Mouse (Mus musculus) heart, postnatal 0 days (tissue): Measurements from ENCODE around the gene Lclat1. TPM values are rescaled to one million over a fixed set of nuclear protein-coding genes. Genes with fewer than 3 reads are reported as not detected.
"Not testable (repeated sequence)": the region's sequence is repeated elsewhere in the genome, so short reads cannot be mapped to it uniquely, and the experiment has no call there.

Source experiments
- ATAC-seq: fragments of 200-750 bp; cut with Nextera tagmentation; 2 replicates; pipeline ENCODE4 v1.8.0; 2017; ENCODE audit warnings: low read depth, moderate number of reproducible peaks, moderate library complexity; ENCODE audit not compliant: insufficient read depth
- DNase-seq: peaks from one replicate; pipeline ENCODE4 v3.0.0-alpha.2; 2016; ENCODE audit warnings: low spot score
- H3K27ac ChIP-seq: fragments of 300-500 bp; sonication (generic); 2 replicates; pipeline ENCODE4 v1.5.1; 2014; ENCODE audit warnings: low read depth, mild to moderate bottlenecking
- H3K27me3 ChIP-seq: fragments of 300-500 bp; sonication (generic); 2 replicates; pipeline ENCODE4 v1.6.1; 2014; ENCODE audit warnings: low read length, mixed read lengths; ENCODE audit not compliant: control insufficient read depth, insufficient read depth
- H3K36me3 ChIP-seq: fragments of 300-500 bp; sonication (generic); replicated peaks from 2 replicates; pipeline ENCODE4 v1.6.1; 2014; ENCODE audit warnings: low read length, mixed read lengths; ENCODE audit not compliant: control insufficient read depth, insufficient read depth
- H3K4me1 ChIP-seq: fragments of 300-500 bp; sonication (generic); 2 replicates; pipeline ENCODE4 v1.6.1; 2014; ENCODE audit warnings: antibody characterized with exemption; ENCODE audit not compliant: control insufficient read depth, insufficient read depth
- H3K4me2 ChIP-seq: fragments of 300-500 bp; sonication (generic); 2 replicates; pipeline ENCODE4 v1.6.1; 2014; ENCODE audit warnings: low read depth, mild to moderate bottlenecking, low read length, moderate library complexity
- H3K4me3 ChIP-seq: fragments of 300-500 bp; sonication (generic); 2 replicates; pipeline ENCODE4 v1.5.1; 2014; ENCODE audit warnings: low read depth, low read length
- H3K9ac ChIP-seq: fragments of 300-500 bp; sonication (generic); replicated peaks from 2 replicates; pipeline ENCODE4 v1.6.1; 2014; ENCODE audit warnings: low read depth, low read length, mixed read lengths
- H3K9me3 ChIP-seq: fragments of 300-500 bp; sonication (generic); replicated peaks from 2 replicates; pipeline ENCODE4 v1.6.1; 2016; ENCODE audit warnings: low read length; ENCODE audit not compliant: control insufficient read depth
- CTCF ChIP-seq: IDR thresholded peaks from 2 replicates; pipeline ENCODE4 v1.5.1; 2016; ENCODE audit warnings: antibody characterized with exemption, control low read depth, low read depth
- EP300 ChIP-seq: IDR thresholded peaks from 2 replicates; pipeline ENCODE4 v1.6.1; 2016; ENCODE audit warnings: antibody characterized with exemption, low read depth
- WGBS: fragments of 180-500 bp; shearing (Covaris S2); extraction: QIAGEN DNeasy Blood & Tissue Kit; methylation state at CpG from one replicate; pipeline ENCODE4 v1.1.7; 2014; 5-methylcytosine and 5-hydroxymethylcytosine counted together
- polyA plus RNA-seq: library from polyadenylated mRNA; unstranded; fragments of >200 nt; fragmentation: Nextera tagmentation; extraction: Ambion mirVana; gene quantifications from 2 replicates; pipeline ENCODE4 v1.2.1, GENCODE M21; 2015
- total RNA-seq: library from RNA; depleted of rRNA; stranded (reverse); fragments of >200 nt; gene quantifications from 2 replicates; pipeline ENCODE4 v1.2.3, GENCODE M21; 2014; ENCODE audit warnings: low replicate concordance

Lclat1 gene
- total and polyA plus RNA-seq, 2 experiments from 2014 or later: 31.5 to 218 TPM

DNA sequence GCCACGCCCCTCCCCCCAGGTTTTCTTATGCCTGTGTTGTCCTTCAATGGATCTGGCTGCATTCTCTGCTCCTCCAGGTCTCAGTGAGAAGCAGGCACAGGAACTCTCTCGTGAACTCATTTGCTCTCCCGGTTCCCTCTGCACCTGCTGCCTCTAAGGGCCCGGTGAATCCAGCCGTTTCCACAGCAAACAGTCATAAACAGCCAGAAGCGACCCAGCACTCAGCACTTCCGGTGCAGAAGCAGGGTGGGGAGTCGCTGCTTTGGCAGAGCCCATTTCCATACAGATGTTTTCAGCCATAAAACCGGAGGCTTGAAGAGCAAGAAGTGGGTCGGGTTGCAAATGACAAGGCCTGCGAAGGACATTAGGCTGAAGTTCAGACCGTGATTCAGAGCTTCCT, 150.8 kb downstream of the Lclat1 start:
- Histone ChIP-seq H3K4me3 (no peak overlapping the region), H3K9me3 (no peaks in the 10 kb centered on the region), H3K4me1 (peaks cover 6% of the 10 kb centered on the region; the same call in 1 of the 2 replicates), H3K9ac (no peak overlapping the region), H3K4me2 (0 out of 2 replicates have a peak overlapping the region, but pooled peaks have one; percentile 9), H3K36me3 (no peaks in the 10 kb centered on the region), H3K27ac (no peak overlapping the region), H3K27me3 (no peaks in the 10 kb centered on the region)
- TF ChIP-seq CTCF (no peak), EP300 (no peak)
- no peak for DNase-seq
- ATAC-seq: no peak
- WGBS: 47% methylated on average over 12 of the region's 12 CpGs

DNA sequence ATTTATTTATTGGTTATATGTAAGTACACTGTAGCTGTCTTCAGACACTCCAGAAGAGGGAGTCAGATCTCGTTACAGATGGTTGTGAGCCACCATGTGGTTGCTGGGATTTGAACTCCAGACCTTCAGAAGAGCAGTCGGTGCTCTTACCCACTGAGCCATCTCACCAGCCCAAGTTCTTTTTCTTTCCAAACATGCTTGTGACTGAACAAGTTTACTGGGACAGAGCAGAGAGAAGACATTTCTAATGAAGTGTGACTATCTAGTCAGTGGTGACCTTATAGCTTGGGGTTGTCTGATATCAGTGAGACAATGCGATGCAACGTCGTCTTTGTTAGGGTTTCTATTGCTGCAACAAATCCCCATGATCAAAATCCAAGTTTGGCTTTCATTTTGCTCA, 151.5 kb downstream of the Lclat1 start:
- 92% methylated on average over 5 of the region's 5 CpGs for WGBS
- H3K36me3 ChIP-seq, H3K4me1 ChIP-seq, H3K4me3 ChIP-seq, DNase-seq, H3K27ac ChIP-seq, H3K27me3 ChIP-seq, H3K9me3 ChIP-seq, H3K9ac ChIP-seq, ATAC-seq, H3K4me2 ChIP-seq: not testable (repeated sequence)

DNA sequence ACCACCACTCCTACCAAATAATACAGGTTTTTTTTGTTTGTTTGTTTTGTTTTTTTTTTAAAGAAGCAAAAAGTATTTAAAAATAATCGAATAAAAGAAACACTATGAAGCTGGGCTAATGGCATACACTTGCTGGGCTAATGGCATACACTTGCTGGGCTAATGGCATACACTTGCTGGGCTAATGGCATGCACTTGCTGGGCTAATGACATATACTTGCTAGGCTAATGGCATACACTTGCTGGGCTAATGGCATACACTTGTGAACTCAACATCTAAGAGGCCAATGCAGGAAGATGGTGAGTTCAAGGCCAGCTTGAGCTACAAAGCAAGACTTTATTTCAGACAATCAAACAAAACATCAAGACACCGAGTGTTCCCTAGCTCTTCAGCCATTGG, 154.8 kb downstream of the Lclat1 start:
- WGBS: 87% methylated on average over 2 of the region's 2 CpGs
- no peak overlapping the region for H3K4me2 ChIP-seq
- no peaks in the 10 kb centered on the region for H3K27me3 ChIP-seq
- no peak overlapping the region for H3K9ac ChIP-seq
- ATAC-seq (no peak), DNase-seq (no peak)
- H3K4me1 ChIP-seq: peaks cover 6% of the 10 kb centered on the region; the same call in 1 of the 2 replicates
- no peak for TF ChIP-seq CTCF
- TF ChIP-seq EP300: no peak
- no peak overlapping the region for H3K4me3 ChIP-seq
- no peak overlapping the region for H3K27ac ChIP-seq
- H3K9me3 ChIP-seq: no peaks in the 10 kb centered on the region
- no peaks in the 10 kb centered on the region for H3K36me3 ChIP-seq

DNA sequence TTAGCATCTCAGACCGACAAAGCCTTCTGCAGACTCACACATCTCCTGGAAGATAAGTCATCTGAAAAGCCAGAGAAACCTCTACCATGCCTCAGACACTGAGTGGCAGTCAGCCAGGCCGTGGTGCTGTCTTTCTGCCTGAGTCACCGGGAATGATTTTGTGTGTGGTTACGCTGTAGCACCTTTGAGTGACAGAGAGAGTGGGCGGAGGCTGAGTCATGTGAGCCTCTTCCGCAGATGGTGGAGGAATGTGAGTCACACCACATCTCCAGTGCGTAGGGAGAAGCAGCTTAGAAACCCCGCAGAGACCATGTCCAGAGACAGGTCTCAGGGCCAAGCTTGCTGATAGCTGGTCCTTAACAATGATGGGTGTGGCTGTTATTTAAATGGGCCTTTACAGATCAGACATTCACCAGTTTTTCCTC, 155.3 kb downstream of the Lclat1 start:
- DNase-seq: peak; percentile 80
- Histone ChIP-seq H3K27me3 (no peaks in the 10 kb centered on the region), H3K4me2 (no peak overlapping the region), H3K4me3 (no peak overlapping the region), H3K27ac (no peak overlapping the region), H3K9me3 (no peaks in the 10 kb centered on the region), H3K4me1 (peaks cover 6% of the 10 kb centered on the region; the same call in 1 of the 2 replicates), H3K9ac (no peak overlapping the region), H3K36me3 (no peaks in the 10 kb centered on the region)
- 28% methylated on average over 8 of the region's 8 CpGs for WGBS
- ATAC-seq: peak; percentile 63
- TF ChIP-seq CTCF: no peak
- TF ChIP-seq EP300: no peak

DNA sequence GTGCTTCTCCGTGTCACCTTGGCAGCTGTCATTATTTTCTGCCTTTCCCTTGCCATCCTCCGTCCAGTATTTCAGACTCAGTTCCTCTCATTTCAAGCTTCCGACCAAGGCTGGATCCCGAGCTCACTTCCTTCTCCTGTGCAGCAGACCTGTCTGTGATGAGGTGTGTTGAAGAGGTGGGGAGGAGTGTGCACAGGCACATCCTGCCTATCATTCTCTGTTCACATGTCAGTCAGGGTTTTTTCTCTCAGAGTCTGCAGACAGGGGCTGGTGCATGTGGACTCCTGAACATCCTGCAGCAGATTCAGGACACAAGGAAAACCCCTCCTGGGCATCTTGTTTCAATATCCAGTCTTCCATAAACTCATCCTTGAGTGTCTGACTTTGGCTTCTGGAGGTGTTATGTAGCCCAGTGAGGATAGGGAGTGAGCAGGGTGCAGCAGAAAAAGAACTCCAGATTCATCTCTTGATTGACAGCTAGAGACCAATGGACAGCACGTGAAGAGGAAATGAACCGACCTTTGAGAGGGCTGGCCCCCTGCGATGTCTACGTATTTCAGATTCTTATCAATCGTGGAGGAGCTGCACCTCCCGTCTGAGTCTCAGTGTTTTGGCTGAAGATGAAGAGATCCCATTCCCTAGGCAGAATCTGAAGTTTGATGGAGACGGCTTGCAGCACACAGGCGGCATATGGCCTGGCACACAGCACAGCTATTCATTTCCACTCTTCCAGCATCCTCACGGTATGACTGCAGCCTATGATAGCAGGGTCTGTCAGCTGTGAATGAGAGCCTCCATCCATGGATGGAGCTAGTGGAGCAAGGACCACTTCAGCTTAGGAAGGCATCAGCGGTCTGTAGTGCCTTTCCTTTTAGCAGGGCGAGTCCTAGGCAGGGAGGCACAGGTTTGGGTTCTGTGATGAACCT, 163.3 kb downstream of the Lclat1 start:
- no peak for TF ChIP-seq CTCF
- no peak for TF ChIP-seq EP300
- no peak overlapping the region for H3K4me2 ChIP-seq
- no peak overlapping the region for H3K9ac ChIP-seq
- H3K9me3 ChIP-seq: no peaks in the 10 kb centered on the region
- no peaks in the 10 kb centered on the region for H3K27me3 ChIP-seq
- no peak overlapping the region for H3K27ac ChIP-seq
- no peak for DNase-seq
- no peaks in the 10 kb centered on the region for H3K4me1 ChIP-seq
- no peaks in the 10 kb centered on the region for H3K36me3 ChIP-seq
- ATAC-seq: no peak
- 70% methylated on average over 15 of the region's 15 CpGs for WGBS
- H3K4me3 ChIP-seq: no peak overlapping the region
